Mouse (Mus musculus): ENCODE data around the gene Gria2. TPM values are rescaled to one million over a fixed set of nuclear protein-coding genes. Genes with fewer than 3 reads are reported as not detected.

Gria2 gene
- polyA plus RNA-seq (2014; fragmentation: Illumina TruSeq; extraction: RNeasy Lipid Tissue Mini Kit (QIAGEN cat#74804); ENCODE audit: low replicate concordance): 0.56 TPM

GRCm38 (mm10) chr3:80802596-80803081 is at the start of gene Gria2:
TSS of gene Gria2 (minus strand) at chr3:80802835.

Other genes starting within 250 kb of the Gria2 start
- gene Glrb, start 110.8 kb upstream of the Gria2 start, polyA plus RNA-seq (2014; fragmentation: Illumina TruSeq; extraction: RNeasy Lipid Tissue Mini Kit (QIAGEN cat#74804); ENCODE audit: low replicate concordance): 1.9 TPM
- gene Pdgfc, start 233.6 kb upstream of the Gria2 start, polyA plus RNA-seq (2014; fragmentation: Illumina TruSeq; extraction: RNeasy Lipid Tissue Mini Kit (QIAGEN cat#74804); ENCODE audit: low replicate concordance): 9.0 TPM